Mouse (Mus musculus) T-cell, adult 2 months (primary cell): ENCODE data around the gene Ovch2.

Source experiments
- DNase-seq: peaks from one replicate; pipeline ENCODE4 v3.0.0; 2022; ENCODE audit warnings: low spot score

Gene Ovch2

GRCm38 (mm10) chr7:107744454-107744853 is 56.6 kb downstream of the Ovch2 start:
- no peak for DNase-seq

- no peak for DNase-seq
Measured at GRCm38 (mm10) chr7:107742963-107743465, 58.0 kb downstream of the Ovch2 start.

GRCm38 (mm10) chr7:107738726-107739125 is 62.3 kb downstream of the Ovch2 start:
- DNase-seq = peak; percentile 4

GRCm38 (mm10) chr7:107733162-107733561 is 67.8 kb downstream of the Ovch2 start:
- no peak for DNase-seq
